Mouse (Mus musculus) erythroblast, embryonic 14.5 days (primary cell): ENCODE results near the gene Tob2.

Experiments
- GATA1 ChIP-seq: IDR thresholded peaks from 2 replicates; pipeline ENCODE4 v1.6.1; 2012; ENCODE audit warnings: low read length, inconsistent platforms, mixed read lengths
- TAL1 ChIP-seq: IDR thresholded peaks from 3 replicates; pipeline ENCODE4 v1.6.1; 2012; ENCODE audit warnings: low read length, inconsistent platforms, mixed read lengths

- TF ChIP-seq GATA1 (no peak), TAL1 (no peak)
Measured at GRCm38 (mm10) chr15:81864238-81864637, 5.6 kb upstream of the Tob2 start.
